Mouse (Mus musculus) ES-Bruce4 (cell line): Measurements from ENCODE around the gene Pink1.

Source experiments
- CTCF ChIP-seq: IDR thresholded peaks from one replicate; pipeline ENCODE4 v1.8.1; 2011; ENCODE audit warnings: low read depth, low read length
- EP300 ChIP-seq: IDR thresholded peaks from 2 replicates; pipeline ENCODE4 v1.6.1; 2011; ENCODE audit warnings: low read depth, low read length; ENCODE audit not compliant: insufficient read depth
- POLR2A ChIP-seq: IDR thresholded peaks from one replicate; pipeline ENCODE4 v1.8.1; 2011; ENCODE audit warnings: low read length; ENCODE audit not compliant: insufficient read depth

GRCm38 (mm10) chr4:138333135-138333534, 7.0 kb upstream of the Pink1 start:
- TF ChIP-seq POLR2A (no peak), CTCF (no peak), EP300 (no peak)
